Mouse (Mus musculus): ENCODE measurements around the gene Crybg2. TPM values are rescaled to one million over a fixed set of nuclear protein-coding genes. Genes with fewer than 3 reads are reported as not detected.

The Crybg2 gene
- polyA plus RNA-seq, 1 experiment, result 2.0 TPM

DNA sequence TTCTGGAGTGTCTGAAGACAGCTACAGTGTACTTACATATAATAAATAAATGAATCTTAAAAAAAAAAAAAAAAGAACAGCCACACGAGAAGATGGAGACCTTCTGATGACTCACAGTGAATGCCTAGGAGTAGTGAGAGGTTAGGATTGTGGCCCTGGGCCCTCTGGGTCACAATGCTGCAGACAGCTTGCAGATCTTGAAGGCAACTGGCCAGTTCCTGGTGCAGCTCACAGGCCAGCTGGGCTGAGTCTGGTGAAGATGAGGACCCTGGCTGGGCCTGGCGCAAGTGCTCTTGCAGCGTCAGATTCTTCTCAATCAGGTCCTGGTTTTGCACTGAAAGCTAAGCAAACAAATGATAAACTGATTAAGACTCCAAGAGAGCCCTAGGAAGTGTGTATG lies 71.5 kb downstream of the Crybg2 start:
- DNase-seq (ENCODE audit: low read depth), result no peak
- TF ChIP-seq POLR2A (IDR thresholded peaks at IDR 0.05; ENCODE audit: borderline replicate concordance, extremely low read depth, insufficient read depth, insufficient read length, poor library complexity, severe bottlenecking) (no peak), CTCF (IDR thresholded peaks at IDR 0.05; ENCODE audit: borderline replicate concordance, extremely low read depth, insufficient read depth, insufficient read length) (no peak)

DNA sequence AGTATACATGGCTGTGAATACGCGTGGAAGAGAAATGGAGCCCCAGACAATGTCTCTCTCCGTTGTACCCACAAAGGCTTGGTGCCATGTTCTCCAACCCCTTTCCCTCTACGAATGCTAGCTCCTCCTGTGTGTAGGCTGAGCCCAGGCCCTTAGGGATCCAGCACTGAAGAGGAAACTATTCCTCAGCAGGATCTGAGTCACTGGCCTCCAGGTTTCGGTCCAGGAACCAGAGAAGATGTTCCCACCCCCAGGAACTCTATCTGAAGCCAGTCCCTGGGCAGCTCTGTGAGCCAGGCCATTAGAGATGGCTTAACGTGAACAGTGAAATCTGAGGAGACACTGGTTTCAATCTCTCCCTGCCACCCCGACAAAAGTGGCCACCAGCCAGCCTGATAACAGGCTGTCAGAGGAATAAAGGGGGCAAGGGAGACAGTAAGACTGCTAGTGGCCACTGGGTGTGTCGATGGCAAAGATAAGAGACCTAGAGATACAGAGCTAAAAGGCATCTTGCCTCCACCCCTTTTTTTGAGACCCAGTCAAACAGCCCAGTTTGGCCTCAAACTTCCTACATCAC lies 72.0 kb downstream of the Crybg2 start:
- no peak for DNase-seq (ENCODE audit: low read depth)
- TF ChIP-seq POLR2A (IDR thresholded peaks at IDR 0.05; ENCODE audit: borderline replicate concordance, extremely low read depth, insufficient read depth, insufficient read length, poor library complexity, severe bottlenecking), result no peak
- TF ChIP-seq CTCF (IDR thresholded peaks at IDR 0.05; ENCODE audit: borderline replicate concordance, extremely low read depth, insufficient read depth, insufficient read length), result no peak

GRCm38 (mm10) chr4:134136280-134136926 lies 75.8 kb downstream of the Crybg2 start:
- no peak for DNase-seq (ENCODE audit: low read depth)
- TF ChIP-seq CTCF (IDR thresholded peaks at IDR 0.05; ENCODE audit: borderline replicate concordance, extremely low read depth, insufficient read depth, insufficient read length) (no peak), POLR2A (IDR thresholded peaks at IDR 0.05; ENCODE audit: borderline replicate concordance, extremely low read depth, insufficient read depth, insufficient read length, poor library complexity, severe bottlenecking) (no peak)

DNA sequence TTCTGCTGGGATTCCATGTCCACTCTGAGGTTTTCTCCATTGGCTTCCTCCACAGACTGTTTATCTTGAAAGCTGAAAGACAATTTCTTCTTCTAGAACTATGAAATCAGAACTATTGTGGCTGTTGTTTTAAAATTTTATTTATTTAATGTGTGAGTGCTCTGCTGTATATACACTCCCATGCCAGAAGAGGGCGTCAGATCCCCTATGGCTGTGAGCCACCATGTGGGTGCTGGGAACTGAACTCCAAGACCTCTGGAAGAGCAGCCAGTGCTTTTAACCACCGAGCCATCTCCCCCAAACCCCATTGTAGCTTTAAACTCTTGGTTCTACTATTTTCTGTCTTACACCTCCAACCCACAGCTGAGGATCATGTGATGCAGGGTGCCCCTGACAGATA lies 78.2 kb downstream of the Crybg2 start:
- DNase-seq (ENCODE audit: low read depth), result no peak
- TF ChIP-seq CTCF (IDR thresholded peaks at IDR 0.05; ENCODE audit: borderline replicate concordance, extremely low read depth, insufficient read depth, insufficient read length) (no peak), POLR2A (IDR thresholded peaks at IDR 0.05; ENCODE audit: borderline replicate concordance, extremely low read depth, insufficient read depth, insufficient read length, poor library complexity, severe bottlenecking) (no peak)

Other genes starting within 250 kb of the Crybg2 start
- gene Rps6ka1, start 173.0 kb upstream of the Crybg2 start, polyA plus RNA-seq (2012; rRNA removed), result 15.8 and 20.1 TPM in 2 replicates
- gene Hmgn2, start 92.2 kb upstream of the Crybg2 start, polyA plus RNA-seq (2012; rRNA removed), result 528 and 637 TPM in 2 replicates
- 47.0 and 56.1 TPM in 2 replicates for gene Dhdds, start 59.9 kb upstream of the Crybg2 start, polyA plus RNA-seq (2012; rRNA removed)
- 0.34 TPM in 2 replicates for gene Lin28a, start 42.0 kb upstream of the Crybg2 start, polyA plus RNA-seq (2012; rRNA removed)
- not detected in 2 replicates for gene Zfp683, start 7.0 kb upstream of the Crybg2 start, polyA plus RNA-seq (2012; rRNA removed)
- 2.3 and 2.5 TPM in 2 replicates for gene Cd52, start 34.3 kb downstream of the Crybg2 start, polyA plus RNA-seq (2012; rRNA removed)
- 25.1 and 28.4 TPM in 2 replicates for gene Ubxn11, start 41.8 kb downstream of the Crybg2 start, polyA plus RNA-seq (2012; rRNA removed)
- 240 and 300 TPM in 2 replicates for gene Sh3bgrl3, start 68.0 kb downstream of the Crybg2 start, polyA plus RNA-seq (2012; rRNA removed)
- 22.0 and 24.7 TPM in 2 replicates for gene Cep85, start 126.3 kb downstream of the Crybg2 start, polyA plus RNA-seq (2012; rRNA removed)
- gene Gm7534, start 142.2 kb downstream of the Crybg2 start, polyA plus RNA-seq (2012; rRNA removed), result not detected in 2 replicates
- gene Catsper4, start 166.6 kb downstream of the Crybg2 start, polyA plus RNA-seq (2012; rRNA removed), result not detected in 2 replicates
- 0.30 and 0.34 TPM in 2 replicates for gene Cnksr1, start 177.6 kb downstream of the Crybg2 start, polyA plus RNA-seq (2012; rRNA removed)
- gene E130218I03Rik, start 182.8 kb downstream of the Crybg2 start, polyA plus RNA-seq (2012; rRNA removed), result not detected in 2 replicates
- 14.5 and 19.0 TPM in 2 replicates for gene Zfp593, start 184.8 kb downstream of the Crybg2 start, polyA plus RNA-seq (2012; rRNA removed)
- gene Gm30191, start 186.1 kb downstream of the Crybg2 start, polyA plus RNA-seq (2012; rRNA removed), result 0.33 and 0.64 TPM in 2 replicates
- gene Grrp1, start 193.3 kb downstream of the Crybg2 start, polyA plus RNA-seq (2012; rRNA removed), result 16.5 and 16.6 TPM in 2 replicates
- 18.8 and 20.7 TPM in 2 replicates for gene Pdik1l, start 227.1 kb downstream of the Crybg2 start, polyA plus RNA-seq (2012; rRNA removed)